ENCODE assay signal across 17 mouse cellular contexts in genomic region chr13:89777764-89778163, GRCm38 (mm10).
"Had no signal": no experiment of that assay in that cellular context is flagged by ENCODE, and none has a peak within 500 bp of the region (broad histone marks: within the 10 kb centered on the region; RNA-seq: fewer than 3 reads in every experiment).

No protein-coding gene starts in this region.

- H3K9ac ChIP-seq: liver, embryonic 13.5 days; neural tube, embryonic 13.5 days had no signal

- H3K4me2 ChIP-seq: liver, embryonic 13.5 days; neural tube, embryonic 13.5 days had no signal

- DNase-seq: kidney, adult 18-20 months; kidney, adult 9 months; kidney, postnatal 14 days; kidney, postnatal 4 days; layer of hippocampus, adult 9-11 months; liver, embryonic 13.5 days; lung, adult 2 months; lung, postnatal 14 days; lung, postnatal 4 days; retina, postnatal 1 day; right cerebral cortex, postnatal 25 days; spleen, adult 18-20 months; thymus, adult 18-20 months; thymus, postnatal 36 days had no signal

- H3K4me3 ChIP-seq: layer of hippocampus, adult 2 months; liver, embryonic 13.5 days; myocyte; neural tube, embryonic 13.5 days had no signal

- H3K9me3 ChIP-seq: liver, embryonic 13.5 days; neural tube, embryonic 13.5 days had no signal

- H3K36me3 ChIP-seq: liver, embryonic 13.5 days; neural tube, embryonic 13.5 days had no signal

- H3K4me1 ChIP-seq: liver, embryonic 13.5 days had no signal

- H3K27ac ChIP-seq: layer of hippocampus, adult 2 months; liver, embryonic 13.5 days; neural tube, embryonic 13.5 days had no signal

- H3K27me3 ChIP-seq: liver, embryonic 13.5 days; neural tube, embryonic 13.5 days had no signal
